Mouse (Mus musculus) embryonic fibroblast, embryonic 13.5 days (primary cell): ENCODE measurements around the gene Hist1h2ae. TPM values are rescaled to one million over a fixed set of nuclear protein-coding genes. Genes with fewer than 3 reads are reported as not detected.
A peak's percentile ranks its signal among the peaks of the same experiment; 100 is the strongest.
"Not testable (repeated sequence)": the region's sequence is repeated elsewhere in the genome, so short reads cannot be mapped to it uniquely, and the experiment has no call there.

Source experiments
- H3K27ac ChIP-seq: 2 replicates; pipeline ENCODE4 v1.5.1; 2012; ENCODE audit warnings: low read length, control low read depth, inconsistent platforms; ENCODE audit not compliant: insufficient read depth
- H3K4me1 ChIP-seq: 2 replicates; pipeline ENCODE4 v1.6.1; 2011; ENCODE audit warnings: low read length; ENCODE audit not compliant: control insufficient read depth, insufficient read depth
- H3K4me3 ChIP-seq: 2 replicates; pipeline ENCODE4 v1.5.1; 2011; ENCODE audit warnings: mild to moderate bottlenecking, control low read depth, low read length; ENCODE audit not compliant: insufficient read depth
- CTCF ChIP-seq: IDR thresholded peaks from 2 replicates; pipeline ENCODE4 v1.5.1; 2011; ENCODE audit warnings: mild to moderate bottlenecking, control low read depth, low read length, moderate library complexity, borderline replicate concordance; ENCODE audit not compliant: insufficient read depth
- POLR2A ChIP-seq: IDR thresholded peaks from 2 replicates; pipeline ENCODE4 v1.6.1; 2011; ENCODE audit warnings: low read depth, mild to moderate bottlenecking, control low read depth, low read length, moderate library complexity
- polyA plus RNA-seq: library from polyadenylated mRNA; stranded (reverse); fragments of >200 nt; gene quantifications from 2 replicates; pipeline ENCODE4 v1.2.4, GENCODE M21; 2011; ENCODE audit warnings: low read depth; ENCODE audit not compliant: missing spikeins, insufficient read length

Hist1h2ae gene
- polyA plus RNA-seq, 1 experiment = 6.0 TPM

DNA sequence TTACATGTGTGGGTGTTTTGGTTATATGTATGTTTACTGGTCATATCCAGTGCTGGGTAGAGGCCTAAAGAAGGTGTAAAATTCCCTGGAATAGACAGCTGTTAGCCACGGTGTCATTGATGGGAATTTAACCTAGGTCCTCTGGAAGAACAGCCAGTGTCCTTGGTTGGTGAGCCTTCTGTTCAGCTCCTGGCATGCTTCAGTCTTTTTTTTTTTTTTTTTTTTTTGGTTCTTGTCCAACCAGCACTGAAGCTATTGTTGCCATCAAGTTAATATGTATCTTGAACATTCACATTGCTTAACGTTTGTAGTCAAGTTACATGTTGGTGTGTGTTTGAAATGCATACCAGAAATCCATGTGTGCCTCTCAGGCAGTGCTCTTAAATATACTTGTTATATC, 6.5 kb downstream of the Hist1h2ae start:
- Histone ChIP-seq H3K27ac (no peak overlapping the region), H3K4me3 (no peak overlapping the region), H3K4me1 (no peaks in the 10 kb centered on the region)
- no peak for TF ChIP-seq CTCF
- no peak for TF ChIP-seq POLR2A

DNA sequence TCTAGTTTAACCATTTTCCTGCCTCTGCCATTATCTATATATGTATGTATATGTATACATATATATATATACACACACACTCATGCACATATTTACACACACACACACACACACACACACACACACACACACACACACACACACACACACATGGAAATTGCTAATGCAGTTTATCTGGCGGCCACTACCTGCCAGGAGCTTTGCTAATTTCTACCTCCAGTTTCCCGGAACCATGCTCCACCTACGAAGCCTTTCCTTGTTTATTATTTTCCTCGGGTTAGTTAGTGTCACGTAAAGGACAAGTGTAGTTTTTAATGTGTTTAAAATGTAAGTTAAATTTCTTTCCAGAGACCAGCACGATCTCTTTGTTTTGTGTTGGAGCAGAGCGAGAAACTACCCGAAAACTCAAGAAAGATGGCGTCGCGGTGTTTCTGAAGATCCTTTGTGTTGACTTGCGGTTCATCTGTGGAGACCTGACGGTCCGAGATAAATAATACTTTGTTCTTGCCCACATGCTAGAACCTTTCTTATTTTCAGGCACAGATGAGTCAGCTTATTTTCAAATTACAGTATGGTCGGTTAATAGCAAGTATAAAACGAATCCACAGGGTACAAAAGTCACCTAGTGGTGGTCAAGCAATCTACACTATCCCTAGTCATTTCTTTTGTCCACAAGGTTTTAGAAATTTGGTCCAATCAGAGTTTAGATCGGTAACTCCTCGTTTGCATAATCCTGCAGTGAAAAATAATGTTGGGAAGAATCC, 8.1 kb downstream of the Hist1h2ae start:
- peak overlapping the region; percentile 28 for H3K4me3 ChIP-seq
- H3K27ac ChIP-seq = peak overlapping the region; percentile 99
- no peaks in the 10 kb centered on the region for H3K4me1 ChIP-seq
- TF ChIP-seq CTCF (no peak), POLR2A (no peak)

DNA sequence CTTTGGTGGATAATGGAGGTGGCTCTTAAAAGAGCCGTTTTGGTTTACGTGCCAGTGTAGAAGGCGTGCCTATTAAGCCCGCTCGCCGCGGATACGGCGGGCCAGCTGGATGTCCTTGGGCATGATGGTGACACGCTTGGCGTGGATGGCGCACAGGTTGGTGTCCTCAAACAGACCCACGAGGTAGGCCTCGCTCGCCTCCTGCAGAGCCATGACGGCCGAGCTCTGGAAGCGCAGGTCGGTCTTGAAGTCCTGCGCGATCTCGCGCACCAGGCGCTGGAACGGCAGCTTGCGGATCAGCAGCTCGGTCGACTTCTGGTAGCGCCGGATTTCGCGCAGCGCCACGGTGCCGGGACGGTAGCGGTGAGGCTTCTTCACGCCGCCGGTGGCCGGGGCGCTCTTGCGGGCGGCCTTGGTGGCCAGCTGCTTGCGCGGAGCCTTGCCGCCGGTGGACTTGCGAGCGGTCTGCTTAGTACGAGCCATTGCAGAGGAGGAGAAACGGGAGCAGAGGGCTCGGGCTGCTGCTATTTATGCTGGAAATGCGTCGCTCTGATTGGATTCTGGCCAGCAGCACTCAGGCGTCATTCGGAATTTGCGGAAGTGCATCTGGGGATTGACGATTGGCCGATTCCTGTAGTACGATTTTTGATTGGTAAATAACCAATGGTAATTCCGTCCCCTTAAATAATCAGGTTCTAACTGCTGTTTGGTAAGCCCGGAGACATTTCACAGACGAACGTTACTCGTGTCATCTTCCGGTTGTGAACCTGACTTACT, 8.9 kb downstream of the Hist1h2ae start, which contains the start of gene Hist1h3e:
TSS of gene Hist1h3e (minus strand) at position 487 of the 777 bp plus-strand sequence.
- not testable (repeated sequence) for H3K4me1 ChIP-seq
- Histone ChIP-seq H3K27ac (peak within 1 kb of the TSS; percentile 99), H3K4me3 (peak within 1 kb of the TSS; percentile 38)
- TF ChIP-seq POLR2A = peak; percentile 97

DNA sequence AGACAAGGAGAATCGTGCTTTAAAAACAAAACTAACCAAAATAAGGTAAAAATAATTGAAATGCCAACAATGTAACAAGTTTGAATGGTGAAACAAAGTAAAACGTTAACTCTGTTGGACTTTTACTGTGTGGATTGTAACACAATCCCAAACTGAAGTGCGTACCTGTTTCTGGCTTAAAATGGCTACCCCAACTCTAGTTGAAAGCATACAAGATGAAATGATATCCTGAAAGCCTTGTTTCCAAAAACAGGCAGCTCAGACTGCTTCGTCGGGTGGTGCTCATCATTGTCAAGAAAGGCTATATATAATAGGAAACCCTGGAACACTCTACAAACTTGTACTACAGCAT, 9.5 kb downstream of the Hist1h2ae start:
- not testable (repeated sequence) for H3K4me1 ChIP-seq
- Histone ChIP-seq H3K4me3 (peak overlapping the region; percentile 38), H3K27ac (peak overlapping the region; percentile 52)

DNA sequence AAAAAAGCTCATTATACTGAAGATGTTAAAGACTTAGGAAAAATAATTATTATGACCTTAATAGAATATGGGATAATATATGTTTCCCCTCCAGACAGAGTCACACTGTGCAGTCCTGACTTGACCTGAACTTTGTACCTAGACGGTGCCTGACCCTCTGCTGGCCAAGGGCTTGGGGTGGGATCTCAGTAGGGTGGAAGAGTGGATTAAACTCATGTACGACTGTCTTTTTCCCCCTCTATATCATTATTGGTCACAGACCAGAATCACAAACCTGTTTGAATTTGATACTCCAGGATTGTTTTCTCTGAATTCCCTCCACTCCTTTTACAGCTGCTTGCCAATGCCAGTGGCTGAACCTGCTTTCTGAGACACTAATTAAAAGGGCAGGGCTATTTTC, 10.3 kb downstream of the Hist1h2ae start:
- H3K4me1 ChIP-seq, H3K4me3 ChIP-seq: not testable (repeated sequence)
- 0 out of 2 replicates have a peak overlapping the region, but pooled peaks have one; percentile 5 for H3K27ac ChIP-seq

DNA sequence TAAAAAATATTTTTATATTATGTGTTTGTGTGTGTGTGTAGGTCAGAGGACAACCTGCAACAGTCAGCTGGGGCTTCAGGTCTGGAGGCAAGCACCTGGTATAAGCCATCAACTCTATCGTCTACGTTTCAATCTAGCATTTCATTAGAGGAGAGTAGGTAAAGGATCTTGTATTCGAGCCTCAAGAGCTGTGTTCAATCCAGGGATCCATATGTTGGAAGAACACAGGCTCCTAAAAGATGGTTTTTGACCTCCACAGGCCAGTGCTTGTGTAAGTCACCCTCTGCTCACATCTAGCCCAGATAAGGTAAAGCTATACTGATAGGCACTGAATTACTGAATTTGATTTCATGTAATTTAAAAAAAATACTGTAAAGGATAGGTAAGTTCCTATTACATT, 14.1 kb downstream of the Hist1h2ae start:
- peak overlapping the region; percentile 62 for H3K27ac ChIP-seq
- TF ChIP-seq POLR2A (no peak), CTCF (no peak)
- peak overlapping the region; percentile 17; the same call in 1 of the 2 replicates for H3K4me3 ChIP-seq
- peaks cover 3% of the 10 kb centered on the region; the same call in 1 of the 2 replicates for H3K4me1 ChIP-seq

DNA sequence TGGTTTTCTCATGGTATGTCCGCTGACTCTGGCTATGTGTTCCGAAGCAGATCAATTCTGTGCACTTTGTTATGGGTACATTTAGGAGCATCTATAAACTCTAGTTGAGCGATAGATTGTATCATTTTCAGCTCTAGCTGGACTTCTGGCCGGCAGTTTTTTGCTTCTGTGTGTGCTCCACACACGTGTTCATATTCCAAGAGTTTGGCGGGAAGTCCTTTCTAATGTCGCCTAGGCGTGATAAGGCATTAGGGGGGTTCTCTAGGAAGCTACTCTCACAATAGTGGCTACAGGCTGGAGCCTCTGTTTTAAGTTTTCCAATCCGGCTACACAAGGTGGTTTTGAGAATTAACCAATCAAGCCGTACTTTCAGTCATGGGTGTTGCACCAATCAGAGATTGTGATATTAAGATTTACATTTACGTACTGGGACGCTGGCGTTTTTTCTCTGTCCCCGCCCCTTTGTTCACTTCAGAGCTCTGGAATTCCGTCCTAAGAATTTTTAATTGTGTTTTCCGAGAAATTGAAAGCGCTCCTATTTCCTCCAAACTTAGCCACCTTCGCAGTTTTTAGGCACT, 15.1 kb downstream of the Hist1h2ae start:
- Histone ChIP-seq H3K4me1 (peaks cover 3% of the 10 kb centered on the region; the same call in 1 of the 2 replicates), H3K4me3 (peak overlapping the region; percentile 58), H3K27ac (peak overlapping the region; percentile 97)
- TF ChIP-seq POLR2A (peak; percentile 91), CTCF (no peak)

DNA sequence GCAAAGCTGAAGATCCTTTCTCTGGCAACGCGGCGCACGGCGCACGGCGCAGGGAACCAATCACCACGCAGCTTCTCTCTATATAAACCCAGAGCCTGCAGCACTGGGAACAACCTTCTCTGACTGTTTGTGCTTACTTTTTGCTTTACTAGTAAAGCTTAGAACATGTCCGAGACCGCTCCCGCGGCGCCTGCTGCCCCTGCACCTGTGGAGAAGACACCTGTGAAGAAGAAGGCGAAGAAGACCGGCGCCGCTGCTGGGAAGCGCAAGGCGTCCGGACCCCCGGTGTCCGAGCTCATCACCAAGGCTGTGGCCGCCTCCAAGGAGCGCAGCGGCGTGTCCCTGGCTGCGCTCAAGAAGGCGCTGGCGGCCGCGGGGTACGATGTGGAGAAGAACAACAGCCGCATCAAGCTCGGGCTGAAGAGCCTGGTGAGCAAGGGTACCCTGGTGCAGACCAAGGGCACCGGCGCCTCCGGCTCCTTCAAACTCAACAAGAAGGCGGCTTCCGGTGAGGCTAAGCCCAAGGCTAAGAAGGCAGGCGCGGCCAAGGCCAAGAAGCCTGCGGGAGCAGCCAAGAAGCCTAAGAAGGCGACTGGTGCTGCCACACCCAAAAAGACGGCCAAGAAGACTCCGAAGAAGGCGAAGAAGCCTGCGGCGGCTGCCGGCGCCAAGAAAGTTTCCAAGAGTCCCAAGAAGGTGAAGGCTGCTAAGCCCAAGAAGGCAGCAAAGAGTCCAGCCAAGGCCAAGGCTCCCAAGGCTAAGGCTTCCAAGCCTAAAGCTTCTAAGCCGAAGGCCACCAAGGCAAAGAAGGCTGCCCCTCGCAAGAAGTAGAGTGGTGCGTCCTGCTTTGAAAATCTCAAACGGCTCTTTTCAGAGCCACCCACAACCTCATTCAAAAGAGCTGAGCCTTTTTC, 15.8 kb downstream of the Hist1h2ae start:
- Histone ChIP-seq H3K27ac (peak overlapping the region; percentile 97), H3K4me3 (peak overlapping the region; percentile 58), H3K4me1 (peaks cover 3% of the 10 kb centered on the region; the same call in 1 of the 2 replicates)
- no peak for TF ChIP-seq CTCF
- peak; percentile 99 for TF ChIP-seq POLR2A

DNA sequence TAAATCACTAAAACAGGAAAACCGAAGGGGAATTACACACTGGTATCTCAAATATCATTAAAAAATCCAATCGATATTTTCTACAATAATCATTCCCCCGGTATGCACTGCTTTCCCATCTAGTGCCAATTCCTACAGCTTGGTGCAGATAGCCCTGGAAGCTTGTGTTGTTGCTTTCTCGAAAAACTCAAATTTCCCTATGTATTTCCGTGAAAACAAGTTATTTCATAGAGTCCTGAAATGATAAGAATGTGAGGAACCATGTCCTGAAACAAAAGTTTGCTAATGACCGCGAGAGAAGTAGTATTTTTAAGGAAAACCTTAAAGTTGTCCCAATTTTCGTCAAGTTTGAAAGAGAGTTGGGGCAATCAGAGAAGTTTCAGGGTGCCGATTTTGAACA, 16.6 kb downstream of the Hist1h2ae start:
- H3K27ac ChIP-seq = peak overlapping the region; percentile 86
- H3K4me3 ChIP-seq = no peak overlapping the region
- H3K4me1 ChIP-seq = peaks cover 3% of the 10 kb centered on the region; the same call in 1 of the 2 replicates
- TF ChIP-seq CTCF = no peak
- TF ChIP-seq POLR2A = no peak
